Comparison of ENCODE assay signal across 10 mouse cellular contexts in the genomic region with DNA sequence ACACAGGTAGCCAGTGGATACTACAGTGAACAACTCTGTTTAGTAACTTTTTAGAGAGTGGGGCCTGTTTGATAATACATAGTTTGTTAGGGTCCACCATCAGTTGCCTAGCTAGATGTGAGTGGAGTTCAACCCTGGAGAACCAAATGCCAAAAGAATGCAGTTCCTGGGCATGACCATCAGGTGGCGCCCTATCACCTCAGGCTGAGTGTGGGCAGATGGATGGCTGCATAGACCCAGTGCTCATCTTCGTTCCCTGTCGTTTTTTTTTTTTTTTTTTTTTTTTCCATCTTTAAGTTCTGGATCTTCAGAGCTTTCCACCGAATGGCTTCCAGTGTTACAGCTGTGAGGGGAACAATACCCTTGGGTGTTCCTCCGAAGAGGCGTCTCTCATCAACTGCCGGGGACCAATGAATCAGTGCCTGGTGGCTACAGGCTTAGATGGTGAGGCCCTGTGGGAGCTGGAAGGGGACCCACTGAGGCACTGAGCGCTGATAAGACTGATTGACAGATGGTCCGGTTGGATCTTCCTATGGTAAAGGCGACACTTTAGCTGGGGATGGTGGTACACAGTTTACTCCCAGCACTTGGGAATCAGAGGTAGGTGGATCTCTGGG. TPM values are rescaled to one million over a fixed set of nuclear protein-coding genes. Genes with fewer than 3 reads are reported as not detected.
DNase-seq lines count a peak whose midpoint lies in the region; ATAC-seq and TF ChIP-seq lines count a peak whose summit lies in the region.
"Had no signal": no experiment of that assay in that cellular context is flagged by ENCODE, and none has a peak within 500 bp of the region (broad histone marks: within the 10 kb centered on the region; RNA-seq: fewer than 3 reads in every experiment).

No protein-coding gene starts in this region.

- TF ChIP-seq CTCF in lung, adult 2 months (IDR thresholded peaks at IDR 0.05; ENCODE audit: insufficient read depth, low read length), result peak; percentile 96

- TF ChIP-seq POLR2A in lung, adult 2 months (IDR thresholded peaks at IDR 0.05; ENCODE audit: borderline replicate concordance, extremely low read depth, low read depth, low read length), result no peak

- WGBS in lung, adult 2 months, result 56% methylated on average over 10 of the region's 10 CpGs
- WGBS in neural tube, embryonic 15.5 days, result 41% methylated on average over 10 of the region's 10 CpGs

- H3K4me3 ChIP-seq in lung, adult 2 months (replicated peaks; ENCODE audit: extremely low read depth, low read depth, low read length), result no peak overlapping the region
- H3K4me3 ChIP-seq in neural tube, embryonic 15.5 days (replicated peaks), result no peak overlapping the region
- H3K4me3 ChIP-seq: embryonic facial prominence, embryonic 12.5 days; megakaryocyte, embryonic 14.5 days had no signal

- 0 out of 2 replicates have a peak, but pooled peaks have one; percentile 20 for ATAC-seq in neural tube, embryonic 15.5 days (ENCODE audit: low FRiP score)

- H3K9ac ChIP-seq in neural tube, embryonic 15.5 days (replicated peaks), result no peak overlapping the region
- H3K9ac ChIP-seq: embryonic facial prominence, embryonic 12.5 days had no signal

- peak; percentile 73 for DNase-seq in 416B (ENCODE audit: low read depth)
- peak; percentile 70 for DNase-seq in MN1 (ENCODE audit: low spot score)
- DNase-seq in cerebellum, postnatal 25 days, result peak; percentile 86 to 89
- peak; percentile 39 for DNase-seq in gastrocnemius, postnatal 25 days
- peak; percentile 63 to 67 for DNase-seq in kidney, postnatal 25 days
- DNase-seq in lung, adult 2 months, result peak; percentile 58
- peak; percentile 58 to 64 for DNase-seq in thymus, postnatal 36 days

- no peaks in the 10 kb centered on the region for H3K4me1 ChIP-seq in lung, adult 2 months (ENCODE audit: control insufficient read depth, insufficient read depth, low read length)
- H3K4me1 ChIP-seq in neural tube, embryonic 15.5 days, result 0 out of 2 replicates have a peak, but pooled peaks cover 12% of the 10 kb centered on the region
- H3K4me1 ChIP-seq: embryonic facial prominence, embryonic 12.5 days had no signal

- H3K9me3 ChIP-seq in neural tube, embryonic 15.5 days (replicated peaks), result no peaks in the 10 kb centered on the region

- H3K36me3 ChIP-seq in neural tube, embryonic 15.5 days, result no peaks in the 10 kb centered on the region
- H3K36me3 ChIP-seq: embryonic facial prominence, embryonic 12.5 days had no signal

- no peaks in the 10 kb centered on the region for H3K27me3 ChIP-seq in neural tube, embryonic 15.5 days (replicated peaks)

- H3K27ac ChIP-seq in neural tube, embryonic 15.5 days (replicated peaks), result no peak overlapping the region
- H3K27ac ChIP-seq: embryonic facial prominence, embryonic 12.5 days had no signal

- H3K4me2 ChIP-seq in neural tube, embryonic 15.5 days, result no peak overlapping the region
- H3K4me2 ChIP-seq: embryonic facial prominence, embryonic 12.5 days had no signal

RNA-seq across cellular contexts. Expression of a gene that starts 7.8 kb away (rescaled TPM):
- 1 to 10 TPM; 4.4 to 4.5 TPM for total RNA-seq in gastrocnemius, postnatal 25 days (2021)
- 12.3 and 18.6 TPM in 2 replicates for polyA plus RNA-seq in lung, adult 2 months (2012; rRNA removed)
- 67.2 and 90.6 TPM in 2 replicates for polyA plus RNA-seq in neural tube, embryonic 15.5 days (2015; fragmentation: Nextera tagmentation; extraction: Ambion mirVana)

RNA-seq across cellular contexts. Expression of a gene that starts 11.7 kb away (rescaled TPM):
- under 1 TPM in 1 of 2 experiments, not detected in 1; 0.75 TPM for total RNA-seq in gastrocnemius, postnatal 25 days (2021)
- 65.6 and 88.8 TPM in 2 replicates for polyA plus RNA-seq in lung, adult 2 months (2012; rRNA removed)
- 1.7 and 4.6 TPM in 2 replicates for polyA plus RNA-seq in neural tube, embryonic 15.5 days (2015; fragmentation: Nextera tagmentation; extraction: Ambion mirVana)

RNA-seq across cellular contexts. Expression of a gene that starts 21.9 kb away (rescaled TPM):
- not detected for total RNA-seq in gastrocnemius, postnatal 25 days (2021)
- polyA plus RNA-seq in lung, adult 2 months (2012; rRNA removed), result 0.69 and 3.8 TPM in 2 replicates
- not detected in 2 replicates for polyA plus RNA-seq in neural tube, embryonic 15.5 days (2015; fragmentation: Nextera tagmentation; extraction: Ambion mirVana)
- polyA plus RNA-seq: embryonic facial prominence, embryonic 12.5 days had no signal

RNA-seq across cellular contexts. Expression of a gene that starts 32.8 kb away (rescaled TPM):
- total RNA-seq in gastrocnemius, postnatal 25 days (2021), result 1 to 10 TPM; 4.0 TPM
- polyA plus RNA-seq in lung, adult 2 months (2012; rRNA removed), result 7.1 and 12.1 TPM in 2 replicates
- polyA plus RNA-seq in neural tube, embryonic 15.5 days (2015; fragmentation: Nextera tagmentation; extraction: Ambion mirVana), result 215 and 282 TPM in 2 replicates

RNA-seq across cellular contexts. Expression of a gene that starts 38.2 kb away (rescaled TPM):
- not detected for total RNA-seq in gastrocnemius, postnatal 25 days (2021)
- polyA plus RNA-seq in lung, adult 2 months (2012; rRNA removed), result not detected in 2 replicates
- 0.98 and 1.2 TPM in 2 replicates for polyA plus RNA-seq in neural tube, embryonic 15.5 days (2015; fragmentation: Nextera tagmentation; extraction: Ambion mirVana)

Comparison
In these comparisons a context has a peak if more than half of its experiments do, and no peak if none do; other contexts are left out.
1. RNA of a gene that starts 11.7 kb away (polyA plus RNA-seq): 65.6 to 88.8 TPM in lung, adult 2 months; 1.7 to 4.6 TPM in neural tube, embryonic 15.5 days; every median in the first group is over 10 times any median in the second.
2. Peak in every context shown above with its lines, with median percentiles within 50 percentile points of each other: DNase-seq.